Mouse (Mus musculus) lung, embryonic 15.5 days (tissue): ENCODE measurements at regions not wholly inside any gene's neighbourhood (a gene's known extent, or its start where the extent isn't known, plus 50 kb on each side); places are given as distances from the start of the nearest gene placed in this dataset. TPM values are rescaled to one million over a fixed set of nuclear protein-coding genes. Genes with fewer than 3 reads are reported as not detected.
"Not testable (repeated sequence)": the region's sequence is repeated elsewhere in the genome, so short reads cannot be mapped to it uniquely, and the experiment has no call there.

Experiments used
- ATAC-seq: fragments of 200-750 bp; cut with Nextera tagmentation; 2 replicates; pipeline ENCODE4 v1.8.0; 2017; ENCODE audit warnings: moderate number of reproducible peaks, borderline replicate concordance; ENCODE audit not compliant: low FRiP score, low TSS enrichment; ENCODE audit errors: extremely low read depth
- H3K27ac ChIP-seq: fragments of 300-500 bp; sonication (generic); 2 replicates; pipeline ENCODE4 v1.5.1; 2015; ENCODE audit warnings: moderate library complexity, mild to moderate bottlenecking, inconsistent platforms
- H3K27me3 ChIP-seq: fragments of 300-500 bp; sonication (generic); 2 replicates; pipeline ENCODE4 v1.6.1; 2015; ENCODE audit warnings: inconsistent platforms
- H3K36me3 ChIP-seq: fragments of 300-500 bp; sonication (generic); 2 replicates; pipeline ENCODE4 v1.6.1; 2015; ENCODE audit warnings: inconsistent platforms
- H3K4me1 ChIP-seq: fragments of 300-500 bp; sonication (generic); 2 replicates; pipeline ENCODE4 v1.6.1; 2015; ENCODE audit warnings: inconsistent platforms
- H3K4me2 ChIP-seq: fragments of 300-500 bp; sonication (generic); 2 replicates; pipeline ENCODE4 v1.6.1; 2015; ENCODE audit warnings: inconsistent platforms, mild to moderate bottlenecking, moderate library complexity
- H3K4me3 ChIP-seq: fragments of 300-500 bp; sonication (generic); 2 replicates; pipeline ENCODE4 v1.5.1; 2015; ENCODE audit warnings: mild to moderate bottlenecking, inconsistent platforms
- H3K9ac ChIP-seq: fragments of 300-500 bp; sonication (generic); 2 replicates; pipeline ENCODE4 v1.6.1; 2015; ENCODE audit warnings: inconsistent platforms
- H3K9me3 ChIP-seq: fragments of 300-500 bp; sonication (generic); 2 replicates; pipeline ENCODE4 v1.6.1; 2016; ENCODE audit warnings: inconsistent platforms
- WGBS: fragments of 180-500 bp; shearing (Covaris S2); methylation state at CpG from one replicate; pipeline ENCODE4 v1.1.7; 2015; 5-methylcytosine and 5-hydroxymethylcytosine counted together
- microRNA-seq: library from miRNA; unstranded; fragments of <30 nt; microRNA quantifications from one replicate; pipeline ENCODE4, GENCODE M21; 2016

DNA sequence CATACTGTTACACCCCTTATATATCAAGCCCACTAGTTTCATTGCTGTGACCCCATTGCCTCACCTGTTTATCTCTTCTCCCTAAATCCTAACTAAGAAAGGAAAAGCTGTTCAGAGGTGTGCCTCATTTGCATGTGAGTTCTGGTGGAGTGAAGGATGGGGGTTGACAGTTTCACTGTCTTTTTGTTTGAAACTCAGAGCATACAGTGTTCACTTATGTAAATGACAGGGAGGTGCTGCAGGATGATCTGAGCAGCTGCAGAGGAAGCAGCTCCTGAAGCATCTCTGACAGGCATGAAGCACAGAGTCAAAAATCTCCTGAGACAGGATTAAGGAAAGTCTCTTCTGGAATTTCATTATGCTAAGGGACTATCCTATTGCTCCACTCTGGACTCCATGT lies 351.9 kb downstream of the Eepd1 start:
- Histone ChIP-seq H3K36me3 (no peaks in the 10 kb centered on the region), H3K9me3 (no peaks in the 10 kb centered on the region), H3K9ac (no peak overlapping the region), H3K4me1 (no peaks in the 10 kb centered on the region), H3K27me3 (no peaks in the 10 kb centered on the region), H3K4me3 (no peak overlapping the region), H3K4me2 (no peak overlapping the region), H3K27ac (no peak overlapping the region)
- no peak for ATAC-seq

DNA sequence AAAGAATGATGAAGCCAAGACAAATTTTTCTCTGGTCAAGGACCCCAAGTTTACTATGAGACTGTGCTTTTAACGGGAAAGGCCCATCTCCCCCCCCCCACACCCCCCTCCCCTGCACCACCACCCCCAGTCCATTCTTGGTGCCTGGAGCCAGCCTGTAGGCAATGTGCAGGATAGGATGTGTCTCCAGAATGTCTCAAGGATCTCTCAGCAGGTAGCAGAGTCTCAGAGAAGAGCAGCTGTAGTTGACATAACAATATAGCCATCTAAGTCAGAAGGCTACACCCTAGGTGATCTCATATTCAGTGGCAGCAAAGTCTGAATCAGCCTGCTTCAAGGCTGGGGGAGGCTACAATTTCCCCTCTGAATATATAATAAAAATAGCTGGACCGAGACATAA lies 368.6 kb downstream of the Eepd1 start:
- H3K4me3 ChIP-seq, H3K9ac ChIP-seq, H3K27me3 ChIP-seq, H3K4me2 ChIP-seq, H3K27ac ChIP-seq, H3K9me3 ChIP-seq, H3K36me3 ChIP-seq, ATAC-seq, H3K4me1 ChIP-seq: not testable (repeated sequence)
- 81% methylated on average over 2 of the region's 2 CpGs for WGBS

DNA sequence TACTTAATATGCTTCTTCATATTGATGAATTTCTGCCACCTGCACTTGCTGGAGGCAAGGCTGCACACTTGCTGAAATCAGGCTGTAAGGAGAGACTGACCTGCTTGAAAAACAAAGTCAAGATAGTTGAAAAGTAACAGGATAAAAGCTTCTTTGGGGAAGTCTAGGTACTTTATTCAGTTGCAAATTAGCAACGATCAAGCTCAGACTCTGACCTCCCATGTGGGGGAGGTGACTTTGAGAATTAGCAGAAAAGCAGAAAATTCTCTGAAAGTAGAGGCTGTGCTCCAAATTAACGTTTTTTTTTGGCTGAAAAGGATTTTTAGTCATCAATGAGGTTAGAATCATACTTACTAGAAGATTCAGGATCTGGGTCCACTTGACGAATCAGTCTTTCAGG lies 369.3 kb downstream of the Eepd1 start:
- not testable (repeated sequence) for H3K27me3 ChIP-seq, H3K9ac ChIP-seq, H3K27ac ChIP-seq, H3K4me3 ChIP-seq, H3K36me3 ChIP-seq, H3K4me1 ChIP-seq, ATAC-seq, H3K9me3 ChIP-seq, H3K4me2 ChIP-seq
- WGBS, result 62% methylated on average over 3 of the region's 3 CpGs

DNA sequence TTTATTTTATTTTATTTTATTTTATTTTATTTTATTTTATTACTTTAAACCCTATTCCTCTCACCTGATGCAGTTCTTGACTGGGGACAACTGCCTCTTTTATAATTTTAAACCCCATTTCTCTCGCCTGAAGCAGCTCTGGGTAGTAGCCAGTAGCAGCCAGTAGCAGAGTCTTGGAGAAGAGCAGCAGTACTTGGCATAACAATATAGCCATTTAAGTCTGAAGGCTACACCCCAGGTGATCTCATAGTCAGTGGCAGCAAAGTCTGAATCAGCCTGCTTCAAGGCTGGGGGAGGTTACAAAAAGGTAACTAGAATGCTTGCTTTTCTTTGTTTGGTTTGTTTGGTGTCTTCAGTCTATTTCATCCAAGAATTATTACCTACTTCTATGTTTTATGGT lies 373.2 kb downstream of the Eepd1 start:
- H3K27ac ChIP-seq, result no peak overlapping the region
- no peak overlapping the region for H3K4me3 ChIP-seq
- no peaks in the 10 kb centered on the region for H3K9me3 ChIP-seq
- no peak overlapping the region for H3K9ac ChIP-seq
- WGBS, result 53% methylated on average over 1 of the region's 1 CpGs
- ATAC-seq, result no peak
- H3K27me3 ChIP-seq, result no peaks in the 10 kb centered on the region
- H3K36me3 ChIP-seq, result no peaks in the 10 kb centered on the region
- no peaks in the 10 kb centered on the region for H3K4me1 ChIP-seq
- H3K4me2 ChIP-seq, result no peak overlapping the region

DNA sequence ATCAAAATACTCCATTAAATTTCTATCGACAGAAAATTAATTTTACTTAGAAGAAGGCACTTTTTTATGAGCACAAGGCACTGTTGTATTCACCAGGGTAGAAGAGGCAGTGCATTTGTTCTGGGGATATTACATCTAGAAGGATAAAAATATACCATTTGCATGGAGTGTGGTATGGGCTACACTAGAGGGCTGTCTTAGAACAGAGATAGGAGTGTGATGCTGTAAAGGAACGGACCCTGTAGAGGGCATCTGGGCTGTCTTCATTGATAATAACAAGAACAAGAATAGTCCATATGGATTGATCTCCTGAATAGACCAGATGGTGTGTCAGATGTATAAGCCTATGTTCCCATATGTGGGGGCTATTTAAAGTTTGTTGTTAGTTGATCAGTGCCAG lies 388.9 kb downstream of the Eepd1 start:
- H3K36me3 ChIP-seq, result no peaks in the 10 kb centered on the region
- H3K9me3 ChIP-seq, result no peaks in the 10 kb centered on the region
- no peak overlapping the region for H3K27ac ChIP-seq
- H3K27me3 ChIP-seq, result no peaks in the 10 kb centered on the region
- no peaks in the 10 kb centered on the region for H3K4me1 ChIP-seq
- 63% methylated on average over 2 of the region's 2 CpGs for WGBS
- H3K4me3 ChIP-seq, result no peak overlapping the region
- ATAC-seq, result no peak
- H3K4me2 ChIP-seq, result no peak overlapping the region
- no peak overlapping the region for H3K9ac ChIP-seq

DNA sequence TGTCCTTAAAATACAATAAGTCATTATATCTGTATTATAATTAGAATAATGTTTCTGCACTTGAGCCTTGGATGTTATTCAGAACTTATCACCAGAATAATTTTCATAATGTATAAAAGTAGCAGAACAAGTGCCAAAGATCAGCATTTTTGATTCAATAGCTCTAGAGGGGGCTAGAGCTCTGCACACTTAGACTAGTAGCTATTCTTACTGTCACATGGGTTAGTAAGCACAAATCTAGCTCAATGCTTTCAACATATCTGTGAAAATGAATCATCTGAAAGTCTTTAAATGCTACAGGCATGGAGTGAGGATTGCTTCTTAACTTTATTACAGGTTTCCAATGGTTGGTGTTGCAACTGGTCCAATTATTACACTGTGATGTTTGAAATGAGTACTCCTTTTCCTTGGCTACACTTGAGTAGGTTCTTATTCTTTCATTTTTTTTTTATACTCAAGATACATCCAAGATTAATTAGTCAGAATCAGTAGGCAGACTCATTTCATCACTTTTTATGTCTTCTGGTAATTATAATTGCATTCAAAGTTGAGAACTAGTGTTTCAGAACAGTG lies 415.1 kb downstream of the Eepd1 start:
- H3K9me3 ChIP-seq, result no peaks in the 10 kb centered on the region
- no peak for ATAC-seq
- no peaks in the 10 kb centered on the region for H3K36me3 ChIP-seq
- H3K9ac ChIP-seq, result no peak overlapping the region
- no peak overlapping the region for H3K4me3 ChIP-seq
- no peaks in the 10 kb centered on the region for H3K4me1 ChIP-seq
- no peak overlapping the region for H3K27ac ChIP-seq
- no peak overlapping the region for H3K4me2 ChIP-seq
- H3K27me3 ChIP-seq, result no peaks in the 10 kb centered on the region

Small RNA genes lying in the stretch of these regions (microRNA-seq; reads per million reads assigned to microRNA genes)
- not detected for gene Gm26190
